Mouse (Mus musculus): ENCODE measurements around the gene Lhfpl2.
A peak's percentile ranks its signal among the peaks of the same experiment; 100 is the strongest.

The Lhfpl2 gene

GRCm38 (mm10) chr13:94099087-94099486 lies 41.5 kb downstream of the Lhfpl2 start:
- no peak for DNase-seq

GRCm38 (mm10) chr13:94100361-94100760 lies 42.8 kb downstream of the Lhfpl2 start:
- no peak for DNase-seq

- peak; percentile 88 for DNase-seq
Measured at GRCm38 (mm10) chr13:94101020-94101571, 43.5 kb downstream of the Lhfpl2 start.

GRCm38 (mm10) chr13:94104866-94105475 lies 47.4 kb downstream of the Lhfpl2 start:
- no peak for DNase-seq

GRCm38 (mm10) chr13:94106431-94106830 lies 48.8 kb downstream of the Lhfpl2 start:
- no peak for DNase-seq

- peak; percentile 86 for DNase-seq
Measured at GRCm38 (mm10) chr13:94106983-94107382, 49.4 kb downstream of the Lhfpl2 start.

GRCm38 (mm10) chr13:94110556-94110955 lies 53.0 kb downstream of the Lhfpl2 start:
- DNase-seq = no peak

- DNase-seq = peak; percentile 90
Measured at GRCm38 (mm10) chr13:94115476-94115875, 57.9 kb downstream of the Lhfpl2 start.

GRCm38 (mm10) chr13:94116705-94117410 lies 59.3 kb downstream of the Lhfpl2 start:
- DNase-seq = peak; percentile 89

GRCm38 (mm10) chr13:94117522-94117921 lies 59.9 kb downstream of the Lhfpl2 start:
- DNase-seq = no peak

GRCm38 (mm10) chr13:94118091-94118490 lies 60.5 kb downstream of the Lhfpl2 start:
- DNase-seq = no peak

GRCm38 (mm10) chr13:94119309-94119708 lies 61.7 kb downstream of the Lhfpl2 start:
- no peak for DNase-seq

- DNase-seq = peak; percentile 97
Measured at GRCm38 (mm10) chr13:94122703-94123592, 65.4 kb downstream of the Lhfpl2 start.

GRCm38 (mm10) chr13:94130394-94130793 lies 72.8 kb downstream of the Lhfpl2 start:
- DNase-seq = peak; percentile 91

GRCm38 (mm10) chr13:94131135-94131534 lies 73.5 kb downstream of the Lhfpl2 start:
- peak; percentile 85 for DNase-seq

- peak; percentile 96 for DNase-seq
Measured at GRCm38 (mm10) chr13:94132187-94132995, 74.8 kb downstream of the Lhfpl2 start.

- DNase-seq = no peak
Measured at GRCm38 (mm10) chr13:94134646-94135045, 77.0 kb downstream of the Lhfpl2 start.

- peak; percentile 99 for DNase-seq
Measured at GRCm38 (mm10) chr13:94135180-94135579, 77.6 kb downstream of the Lhfpl2 start.

- DNase-seq = peak; percentile 94
Measured at GRCm38 (mm10) chr13:94139713-94140445, 82.3 kb downstream of the Lhfpl2 start.

GRCm38 (mm10) chr13:94140446-94140845 lies 82.8 kb downstream of the Lhfpl2 start:
- DNase-seq = no peak

- DNase-seq = peak; percentile 95
Measured at GRCm38 (mm10) chr13:94143063-94143652, 85.6 kb downstream of the Lhfpl2 start.

Measured in heart, adult 11 months (tissue).